Mouse (Mus musculus) cerebellum, adult 11-12 months (tissue): ENCODE measurements around the gene Ptprm.

Experiments used
- DNase-seq: peaks from one replicate; pipeline ENCODE4 v3.0.0; 2022

Gene Ptprm

GRCm38 (mm10) chr17:67133440-67134103 is 220.7 kb downstream of the Ptprm start:
- DNase-seq, result peak; percentile 9

DNA sequence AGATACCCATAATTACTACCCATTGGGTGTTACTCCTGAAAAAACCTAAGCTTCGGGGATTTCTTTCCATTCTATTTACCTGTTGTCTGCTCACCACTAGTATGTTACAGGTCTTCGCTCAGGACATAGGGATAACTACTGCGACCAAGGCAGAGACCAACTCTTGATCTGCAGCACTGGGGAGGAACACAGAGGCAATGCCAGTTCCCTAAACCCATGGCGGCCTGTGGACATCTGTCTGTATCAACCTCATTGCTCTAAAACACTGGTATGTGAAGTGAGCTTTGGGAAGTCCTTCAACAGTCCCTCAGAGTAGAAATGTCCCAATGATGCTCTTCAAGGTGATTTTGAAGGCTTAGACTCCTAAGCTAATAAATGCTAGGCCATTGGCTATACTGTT is 221.2 kb downstream of the Ptprm start:
- no peak for DNase-seq

GRCm38 (mm10) chr17:67127530-67127929 is 226.7 kb downstream of the Ptprm start:
- peak; percentile 46 for DNase-seq

- no peak for DNase-seq
Observed at GRCm38 (mm10) chr17:67125596-67125995, 228.7 kb downstream of the Ptprm start.

DNA sequence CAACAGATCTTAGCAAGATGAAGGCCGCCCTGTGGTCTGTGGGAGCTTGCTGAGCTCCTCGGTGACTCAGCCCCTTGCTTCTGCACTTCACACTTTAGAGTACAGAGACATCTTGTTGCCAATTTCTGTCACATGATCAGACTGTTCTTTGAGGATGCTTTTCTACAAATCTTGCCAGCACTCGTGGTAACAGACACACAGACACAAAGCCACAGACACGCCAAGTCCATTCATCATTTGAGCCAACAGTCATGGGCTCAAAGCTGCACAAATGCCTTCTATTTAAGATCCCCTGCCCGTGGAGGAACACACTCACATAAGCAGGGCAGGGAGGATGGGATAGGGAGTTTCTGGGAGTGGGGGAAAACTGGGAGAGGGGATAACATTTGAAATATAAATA is 230.0 kb downstream of the Ptprm start:
- no peak for DNase-seq

DNA sequence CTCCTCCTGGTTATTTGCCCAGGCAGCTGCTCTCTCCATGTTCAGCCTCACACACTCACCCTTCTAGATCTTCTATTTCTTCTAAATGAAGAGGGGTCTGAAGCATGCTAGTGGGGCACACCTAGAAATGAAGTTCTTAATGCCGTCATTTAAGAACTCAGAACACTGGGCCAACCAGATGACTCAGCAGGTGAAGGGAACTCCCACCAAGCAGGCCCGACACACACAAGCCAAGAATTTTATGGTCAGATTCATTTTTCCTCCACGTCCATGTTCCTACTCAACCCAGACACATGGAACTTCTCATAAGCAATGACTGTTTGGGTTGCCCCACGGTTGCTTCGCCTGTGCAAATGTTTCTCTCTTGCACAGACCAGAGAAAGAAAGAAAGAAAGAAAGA is 230.5 kb downstream of the Ptprm start:
- DNase-seq, result no peak

DNA sequence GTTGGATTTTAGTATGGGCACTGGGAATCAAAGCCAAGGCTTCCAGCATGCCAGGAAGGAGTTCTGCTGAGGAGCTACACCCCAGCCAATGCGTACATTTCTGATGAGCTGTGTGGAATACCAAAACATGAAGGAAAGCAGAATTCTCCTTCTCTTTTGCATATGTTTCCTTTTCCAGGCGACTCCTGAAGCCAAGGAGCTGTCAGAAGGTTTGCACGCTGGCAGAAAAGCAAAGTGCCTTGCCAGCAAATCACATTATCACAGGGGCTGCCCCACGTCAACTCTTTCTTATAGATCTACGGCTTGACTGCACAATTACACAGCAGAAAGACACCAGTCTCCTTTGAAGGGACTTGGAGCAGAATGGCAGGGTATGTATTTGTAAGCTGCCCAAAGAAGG is 233.4 kb downstream of the Ptprm start:
- no peak for DNase-seq

DNA sequence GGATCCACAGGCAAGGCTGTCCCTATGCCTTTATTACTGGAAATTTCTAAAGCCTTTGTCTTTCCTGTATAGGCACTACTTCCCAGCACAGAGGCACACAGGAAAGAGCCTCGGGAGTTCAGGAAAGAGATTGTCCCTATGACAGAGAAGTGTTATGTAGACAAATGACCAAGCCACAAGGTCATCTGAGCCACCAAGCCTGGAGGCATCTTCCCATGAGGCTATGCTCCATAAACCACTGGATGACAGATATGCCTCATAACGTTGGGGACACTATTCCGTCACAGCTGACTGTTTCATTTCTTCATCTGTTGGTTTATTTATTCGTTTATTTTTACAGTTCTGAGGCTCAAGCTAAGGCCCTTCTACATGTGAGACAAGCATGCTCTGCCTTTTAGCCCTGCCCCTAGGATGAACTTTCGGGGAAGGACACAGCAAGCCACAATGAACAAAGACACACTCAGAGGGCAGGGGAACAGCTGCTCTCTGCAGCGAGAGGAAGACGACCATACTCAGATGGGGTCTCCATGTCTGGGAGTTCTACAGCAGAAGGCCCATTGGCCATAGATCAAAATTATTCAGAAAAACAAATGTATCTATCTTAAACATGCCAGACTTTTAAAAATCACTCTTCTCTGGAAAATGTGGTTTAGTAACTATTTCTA is 235.4 kb downstream of the Ptprm start:
- no peak for DNase-seq

DNA sequence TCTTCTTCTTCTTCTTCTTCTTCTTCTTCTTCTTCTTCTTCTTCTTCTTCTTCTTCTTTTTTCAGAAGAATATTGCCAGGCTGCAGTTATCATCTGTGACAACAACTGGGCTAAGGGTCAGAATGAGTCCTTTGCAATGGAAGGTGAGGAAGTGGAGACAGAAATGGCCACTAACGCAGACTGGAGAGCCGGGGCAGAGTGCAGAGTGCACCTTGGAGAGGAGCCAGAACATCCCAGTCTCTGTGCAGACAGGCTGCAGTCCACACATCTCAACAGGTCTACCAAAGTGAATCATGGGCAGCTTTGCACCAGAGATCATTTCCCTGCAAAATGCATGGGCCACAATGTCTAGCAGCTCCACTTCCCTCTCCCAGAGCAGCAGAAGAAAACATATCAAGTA is 239.4 kb downstream of the Ptprm start:
- DNase-seq, result no peak

GRCm38 (mm10) chr17:67112679-67113078 is 241.6 kb downstream of the Ptprm start:
- DNase-seq, result no peak

DNA sequence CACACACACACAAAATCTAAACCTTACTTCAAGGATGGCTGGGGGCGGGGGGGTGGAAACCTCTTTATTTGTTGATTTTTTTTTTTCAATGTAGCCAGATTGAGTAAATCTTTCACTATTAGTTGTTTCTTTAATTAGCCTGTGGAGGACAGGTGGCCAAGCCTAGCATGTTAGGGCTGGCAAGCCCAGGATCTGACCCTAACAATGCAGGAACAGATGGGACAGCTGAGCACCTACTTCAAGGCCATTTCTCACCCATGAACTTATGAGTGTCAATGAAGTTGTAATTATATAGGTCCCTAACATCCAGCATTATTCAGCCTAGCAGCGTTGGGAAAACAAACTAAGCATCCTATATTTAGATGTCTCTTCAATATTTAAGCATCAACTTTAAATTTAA is 248.1 kb downstream of the Ptprm start:
- no peak for DNase-seq

DNA sequence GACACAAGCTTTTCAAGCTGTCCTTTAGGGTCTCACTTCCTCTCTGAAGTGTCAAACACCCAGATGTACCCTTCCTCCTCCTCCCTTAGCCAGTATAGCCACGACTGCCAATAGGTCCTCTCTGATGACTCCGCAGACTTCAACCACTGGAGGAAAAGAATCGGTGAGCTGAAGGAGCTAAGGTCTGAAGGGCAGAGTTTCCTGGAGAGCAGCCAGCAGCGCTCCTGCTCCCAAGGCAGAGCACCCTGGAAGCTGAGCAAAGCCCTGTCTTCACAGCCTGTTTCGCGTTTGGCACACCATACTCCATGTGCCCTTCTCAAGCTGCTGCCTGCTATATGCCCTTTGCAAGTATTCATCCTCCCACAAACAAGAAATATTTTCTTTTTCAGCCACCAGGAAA is 252.2 kb downstream of the Ptprm start:
- no peak for DNase-seq

DNA sequence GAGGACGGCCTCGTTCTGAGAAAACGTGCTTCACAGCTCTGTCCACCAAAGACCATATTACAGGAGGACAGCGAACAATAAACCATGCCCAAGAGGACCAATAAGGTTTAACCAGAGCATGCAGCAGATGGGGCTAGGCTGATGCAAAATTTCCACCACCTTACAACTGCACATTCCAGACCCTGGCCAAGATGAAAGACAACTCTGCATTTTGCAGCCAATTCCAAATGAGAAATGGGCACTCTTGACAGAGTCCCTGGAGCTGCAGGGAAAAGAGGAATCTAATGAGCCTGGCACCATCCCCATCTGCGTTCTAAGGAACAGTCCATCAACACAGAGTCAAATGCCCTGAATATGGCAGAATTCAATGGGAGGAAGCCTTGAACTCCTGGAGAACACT is 263.3 kb downstream of the Ptprm start:
- no peak for DNase-seq

GRCm38 (mm10) chr17:67090153-67090552 is 264.1 kb downstream of the Ptprm start:
- no peak for DNase-seq

GRCm38 (mm10) chr17:67089611-67090010 is 264.6 kb downstream of the Ptprm start:
- DNase-seq, result no peak

GRCm38 (mm10) chr17:67087585-67087984 is 266.7 kb downstream of the Ptprm start:
- DNase-seq, result no peak

GRCm38 (mm10) chr17:67086811-67087210 is 267.4 kb downstream of the Ptprm start:
- DNase-seq, result no peak

DNA sequence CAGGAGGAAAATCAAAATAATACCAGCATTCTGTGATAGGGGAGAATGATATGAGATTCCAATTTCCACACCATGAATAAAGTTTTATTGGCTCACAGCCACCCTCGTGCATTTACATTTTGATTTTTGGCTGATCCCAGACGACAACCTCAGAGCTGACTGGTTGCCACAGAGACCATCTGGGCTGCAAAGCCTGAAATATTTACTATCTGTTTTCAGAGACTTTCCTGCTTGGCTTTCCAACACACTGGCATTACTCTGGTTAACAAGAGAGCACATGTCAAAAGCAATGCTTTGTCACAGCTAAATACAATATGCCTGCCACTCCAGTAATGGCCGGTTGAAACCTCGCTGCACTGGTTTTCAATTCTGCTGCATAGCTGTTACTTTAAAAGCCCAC is 269.8 kb downstream of the Ptprm start:
- no peak for DNase-seq

GRCm38 (mm10) chr17:67084093-67084492 is 270.2 kb downstream of the Ptprm start:
- no peak for DNase-seq

DNA sequence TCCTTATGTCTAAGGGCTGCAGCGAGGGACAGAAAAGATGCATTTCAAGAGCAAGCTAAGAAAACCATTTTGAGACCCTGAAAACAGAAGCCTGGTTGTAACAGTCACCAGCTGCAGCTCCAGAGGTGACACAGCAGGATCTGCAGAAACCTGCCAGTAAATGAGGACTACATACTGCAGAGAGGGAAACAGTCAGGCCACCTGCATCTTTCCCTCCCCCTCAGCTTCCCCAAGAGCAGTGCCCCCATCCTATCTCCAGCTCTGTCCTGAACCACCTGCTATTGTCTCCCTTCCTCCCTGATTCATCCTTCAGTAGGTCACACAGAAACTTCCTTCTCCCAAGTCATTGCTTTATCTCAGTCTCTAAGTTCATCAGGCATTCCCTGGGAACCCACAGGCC is 274.7 kb downstream of the Ptprm start:
- DNase-seq, result no peak

- peak; percentile 26 for DNase-seq
Observed at GRCm38 (mm10) chr17:67073580-67073979, 280.7 kb downstream of the Ptprm start.

GRCm38 (mm10) chr17:67073139-67073538 is 281.1 kb downstream of the Ptprm start:
- DNase-seq, result no peak

DNA sequence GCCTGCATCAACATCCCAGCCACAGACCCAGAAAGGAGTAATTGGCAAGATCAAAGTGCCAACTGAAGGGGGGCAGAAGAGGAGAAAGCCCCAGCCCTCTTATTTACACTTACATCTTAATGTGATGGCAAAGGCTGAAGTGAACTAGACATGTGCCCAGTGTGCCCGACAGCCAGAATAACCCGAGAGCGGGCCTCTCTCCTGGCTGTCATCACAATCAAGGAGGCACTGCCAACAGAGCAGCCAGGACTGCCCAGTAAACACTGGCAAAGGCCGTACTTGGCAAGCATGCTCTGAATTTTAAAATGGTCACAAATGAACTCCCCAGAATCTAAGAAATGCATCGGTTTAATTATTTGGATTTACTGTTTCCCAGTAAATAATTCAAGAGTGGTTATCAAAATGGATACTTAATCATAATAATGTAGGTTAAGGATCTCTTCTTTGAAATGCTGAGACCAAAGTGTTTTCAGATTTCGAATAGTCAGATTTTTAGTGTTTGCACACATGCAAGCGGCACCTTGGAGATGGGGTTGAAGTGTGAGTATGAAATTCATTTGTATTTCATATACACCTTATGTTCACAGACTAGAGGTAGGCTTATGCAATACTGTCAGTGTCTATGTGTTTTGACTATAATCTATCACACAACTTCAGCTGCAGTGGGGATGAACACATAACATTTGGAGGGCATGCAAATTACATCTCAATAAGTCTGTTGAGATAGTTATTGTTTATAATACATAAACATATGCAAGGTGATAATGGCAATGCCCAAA is 282.8 kb downstream of the Ptprm start:
- DNase-seq, result peak; percentile 64

- no peak for DNase-seq
Observed at GRCm38 (mm10) chr17:67063611-67064010, 290.6 kb downstream of the Ptprm start.
